Mouse (Mus musculus) ES-Bruce4 (cell line): Measurements from ENCODE around the gene Itgb6.

Source experiments
- CTCF ChIP-seq: IDR thresholded peaks from one replicate; pipeline ENCODE4 v1.8.1; 2011; ENCODE audit warnings: low read depth, low read length
- EP300 ChIP-seq: IDR thresholded peaks from 2 replicates; pipeline ENCODE4 v1.6.1; 2011; ENCODE audit warnings: low read depth, low read length; ENCODE audit not compliant: insufficient read depth
- POLR2A ChIP-seq: IDR thresholded peaks from one replicate; pipeline ENCODE4 v1.8.1; 2011; ENCODE audit warnings: low read length; ENCODE audit not compliant: insufficient read depth

DNA sequence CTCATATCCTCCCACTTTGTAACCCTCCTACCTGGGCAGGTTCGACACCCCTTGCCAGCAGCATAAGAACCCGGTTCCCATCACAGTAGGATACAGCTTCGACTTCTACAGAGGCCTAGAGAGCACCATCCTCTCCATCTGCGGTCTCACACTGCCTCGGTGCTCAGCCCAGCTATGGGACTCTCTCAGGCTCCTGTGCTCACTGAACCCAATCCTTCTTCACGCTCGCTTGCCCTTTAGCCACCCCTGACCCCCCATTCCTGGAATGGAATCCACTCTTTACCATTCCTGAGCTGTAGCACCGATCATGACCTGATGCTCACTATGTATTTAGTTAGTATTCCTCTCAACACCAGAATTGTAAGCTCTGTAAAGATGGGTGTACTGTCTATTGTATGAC is 17.0 kb downstream of the Itgb6 start:
- no peak for TF ChIP-seq CTCF
- no peak for TF ChIP-seq POLR2A
- no peak for TF ChIP-seq EP300
